Mouse (Mus musculus) liver, embryonic 16.5 days (tissue): ENCODE measurements around the gene Rngtt. TPM values are rescaled to one million over a fixed set of nuclear protein-coding genes. Genes with fewer than 3 reads are reported as not detected.
"Not testable (repeated sequence)": the region's sequence is repeated elsewhere in the genome, so short reads cannot be mapped to it uniquely, and the experiment has no call there.

Source experiments
- ATAC-seq: fragments of 200-750 bp; cut with Nextera tagmentation; 2 replicates; pipeline ENCODE4 v1.8.0; 2017; ENCODE audit warnings: low read depth, mild to moderate bottlenecking, moderate number of reproducible peaks, moderate library complexity
- H3K27ac ChIP-seq: fragments of 300-500 bp; sonication (generic); 2 replicates; pipeline ENCODE4 v1.5.1; 2014; ENCODE audit warnings: mild to moderate bottlenecking, low read length
- H3K27me3 ChIP-seq: fragments of 300-500 bp; sonication (generic); 2 replicates; pipeline ENCODE4 v1.6.1; 2014; ENCODE audit warnings: low read depth, low read length, mixed read lengths; ENCODE audit not compliant: control insufficient read depth, insufficient read depth
- H3K36me3 ChIP-seq: fragments of 300-500 bp; sonication (generic); 2 replicates; pipeline ENCODE4 v1.6.1; 2014; ENCODE audit warnings: mild to moderate bottlenecking; ENCODE audit not compliant: control insufficient read depth, insufficient read depth
- H3K4me1 ChIP-seq: fragments of 300-500 bp; sonication (generic); 2 replicates; pipeline ENCODE4 v1.6.1; 2014; ENCODE audit warnings: low read depth, low read length, mixed read lengths; ENCODE audit not compliant: control insufficient read depth
- H3K4me2 ChIP-seq: fragments of 300-500 bp; sonication (generic); 2 replicates; pipeline ENCODE4 v1.6.1; 2014; ENCODE audit warnings: low read depth, low read length, mixed read lengths
- H3K4me3 ChIP-seq: fragments of 300-500 bp; sonication (generic); 2 replicates; pipeline ENCODE4 v1.5.1; 2014; ENCODE audit warnings: low read depth, mild to moderate bottlenecking, low read length
- H3K9ac ChIP-seq: fragments of 300-500 bp; sonication (generic); 2 replicates; pipeline ENCODE4 v1.6.1; 2014; ENCODE audit warnings: low read depth, low read length
- H3K9me3 ChIP-seq: fragments of 300-500 bp; sonication (generic); replicated peaks from 2 replicates; pipeline ENCODE4 v1.6.1; 2016; ENCODE audit warnings: low read length; ENCODE audit not compliant: control insufficient read depth
- WGBS: fragments of 180-500 bp; shearing (Covaris S2); extraction: QIAGEN DNeasy Blood & Tissue Kit; methylation state at CpG from one replicate; pipeline ENCODE4 v1.1.7; 2014; ENCODE audit not compliant: insufficient replicate concordance; 5-methylcytosine and 5-hydroxymethylcytosine counted together
- polyA plus RNA-seq: library from polyadenylated mRNA; unstranded; fragments of >200 nt; fragmentation: Nextera tagmentation; extraction: Ambion mirVana; gene quantifications from 2 replicates; pipeline ENCODE4 v1.2.1, GENCODE M21; 2015

Gene Rngtt
- polyA plus RNA-seq, 1 experiment from 2014 or later, result 13.3 TPM

GRCm38 (mm10) chr4:33450356-33450755 lies 140.2 kb downstream of the Rngtt start:
- not testable (repeated sequence) for H3K36me3 ChIP-seq, H3K9ac ChIP-seq, H3K27me3 ChIP-seq, H3K27ac ChIP-seq, H3K4me1 ChIP-seq, H3K4me3 ChIP-seq, H3K4me2 ChIP-seq, H3K9me3 ChIP-seq
- WGBS, result 53% methylated on average over 8 of the region's 8 CpGs
- ATAC-seq, result peak; percentile 95

- Histone ChIP-seq H3K36me3 (no peaks in the 10 kb centered on the region), H3K4me2 (no peak overlapping the region), H3K9me3 (no peaks in the 10 kb centered on the region), H3K4me1 (peaks cover under 1% of the 10 kb centered on the region), H3K9ac (no peak overlapping the region), H3K27me3 (no peaks in the 10 kb centered on the region), H3K4me3 (no peak overlapping the region), H3K27ac (no peak overlapping the region)
- 79% methylated on average over 3 of the region's 3 CpGs for WGBS
- no peak for ATAC-seq
Observed at GRCm38 (mm10) chr4:33459851-33460250, 149.7 kb downstream of the Rngtt start.

GRCm38 (mm10) chr4:33464432-33464831 lies 154.3 kb downstream of the Rngtt start:
- Histone ChIP-seq H3K9ac (no peak overlapping the region), H3K4me3 (no peak overlapping the region), H3K36me3 (no peaks in the 10 kb centered on the region), H3K4me1 (peaks cover 35% of the 10 kb centered on the region), H3K27me3 (no peaks in the 10 kb centered on the region), H3K9me3 (no peaks in the 10 kb centered on the region), H3K27ac (no peak overlapping the region), H3K4me2 (no peak overlapping the region)
- WGBS, result 68% methylated on average over 1 of the region's 1 CpGs
- no peak for ATAC-seq

DNA sequence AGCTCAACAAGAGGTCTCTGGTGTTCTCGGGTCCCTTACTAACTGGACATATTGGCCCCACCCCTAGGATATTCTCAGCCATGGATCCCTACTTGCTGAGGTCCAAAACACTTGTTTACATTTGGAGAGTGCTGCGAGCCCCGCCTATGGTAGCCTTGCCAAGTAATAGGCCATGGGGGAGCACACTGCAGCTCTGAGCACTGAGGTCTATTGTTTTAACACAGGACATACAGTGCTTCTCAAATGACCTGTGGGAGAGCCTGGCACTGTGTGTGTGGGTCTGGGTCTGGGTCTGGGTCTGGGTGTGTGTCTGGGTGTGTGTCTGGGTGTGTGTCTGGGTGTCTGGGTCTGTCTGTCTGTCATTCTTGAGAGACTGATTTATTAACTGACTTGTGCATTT lies 155.8 kb downstream of the Rngtt start:
- Histone ChIP-seq H3K27me3 (no peaks in the 10 kb centered on the region), H3K9ac (peak overlapping the region; percentile 60), H3K4me3 (no peak overlapping the region; the same call in 1 of the 2 replicates), H3K4me1 (peaks cover 41% of the 10 kb centered on the region), H3K27ac (peak overlapping the region; percentile 99), H3K36me3 (no peaks in the 10 kb centered on the region), H3K9me3 (no peaks in the 10 kb centered on the region), H3K4me2 (peak overlapping the region; percentile 63)
- ATAC-seq, result peak; percentile 32
- 81% methylated on average over 3 of the region's 3 CpGs for WGBS

- H3K4me2 ChIP-seq, result peak overlapping the region; percentile 63
- no peaks in the 10 kb centered on the region for H3K27me3 ChIP-seq
- WGBS, result 10% methylated on average over 2 of the region's 2 CpGs
- peaks cover 43% of the 10 kb centered on the region for H3K4me1 ChIP-seq
- H3K27ac ChIP-seq, result peak overlapping the region; percentile 99
- peak; percentile 92 for ATAC-seq
- H3K9me3 ChIP-seq, result no peaks in the 10 kb centered on the region
- no peak overlapping the region for H3K4me3 ChIP-seq
- peak overlapping the region; percentile 60 for H3K9ac ChIP-seq
- no peaks in the 10 kb centered on the region for H3K36me3 ChIP-seq
Observed at GRCm38 (mm10) chr4:33466970-33467399, 156.9 kb downstream of the Rngtt start.

DNA sequence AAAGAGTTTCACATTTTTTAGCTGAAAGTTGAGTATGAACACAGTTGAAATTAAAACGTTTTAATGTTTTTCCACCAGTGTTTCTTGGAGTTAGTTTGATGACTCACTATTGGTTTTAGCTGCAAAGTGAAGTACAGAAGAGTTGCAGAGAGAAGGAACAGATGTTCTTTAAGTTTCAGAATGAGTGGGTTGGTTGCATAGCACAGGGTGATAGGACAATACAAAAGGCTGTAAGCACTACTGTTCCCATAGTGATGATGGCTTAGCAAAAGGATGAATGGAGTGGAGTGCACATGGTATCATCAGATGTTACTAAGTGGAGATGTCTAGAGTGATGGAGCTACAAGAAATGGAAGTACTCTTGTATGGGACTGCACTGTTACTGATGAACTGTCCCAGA lies 157.5 kb downstream of the Rngtt start:
- Histone ChIP-seq H3K9ac (no peak overlapping the region), H3K4me2 (no peak overlapping the region), H3K27ac (peak overlapping the region; percentile 86), H3K9me3 (no peaks in the 10 kb centered on the region), H3K4me3 (no peak overlapping the region), H3K36me3 (no peaks in the 10 kb centered on the region), H3K27me3 (no peaks in the 10 kb centered on the region), H3K4me1 (peaks cover 43% of the 10 kb centered on the region)
- 38% methylated on average over 1 of the region's 1 CpGs for WGBS
- ATAC-seq, result no peak

DNA sequence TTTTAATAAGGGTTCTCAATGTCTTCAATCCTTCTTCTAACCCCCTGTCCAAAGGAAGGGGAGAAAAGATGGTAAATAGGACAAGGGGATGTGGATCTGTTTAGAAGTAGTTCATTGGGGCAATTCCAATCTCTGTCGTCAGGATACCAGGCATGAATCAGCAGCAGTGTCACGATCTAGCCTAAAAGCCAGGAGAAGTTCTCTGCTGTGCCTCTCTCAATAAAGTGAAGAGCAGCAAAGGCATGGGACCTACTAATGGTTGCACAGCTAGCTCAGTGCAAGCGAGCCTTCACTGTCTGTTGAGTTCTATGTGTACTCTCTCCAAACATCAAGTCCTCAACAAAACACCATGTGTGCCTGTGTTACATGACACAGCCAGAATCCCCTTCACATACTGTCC lies 158.0 kb downstream of the Rngtt start:
- no peak overlapping the region for H3K4me3 ChIP-seq
- no peaks in the 10 kb centered on the region for H3K9me3 ChIP-seq
- no peak overlapping the region for H3K4me2 ChIP-seq
- H3K4me1 ChIP-seq, result peaks cover 43% of the 10 kb centered on the region
- peak overlapping the region; percentile 86 for H3K27ac ChIP-seq
- no peaks in the 10 kb centered on the region for H3K36me3 ChIP-seq
- no peaks in the 10 kb centered on the region for H3K27me3 ChIP-seq
- no peak overlapping the region for H3K9ac ChIP-seq
- no peak for ATAC-seq
- 82% methylated on average over 3 of the region's 3 CpGs for WGBS

GRCm38 (mm10) chr4:33470671-33471302 lies 160.7 kb downstream of the Rngtt start:
- 48% methylated on average over 1 of the region's 1 CpGs for WGBS
- Histone ChIP-seq H3K4me2 (peak overlapping the region; percentile 33; the same call in 1 of the 2 replicates), H3K4me3 (no peak overlapping the region), H3K9ac (peak overlapping the region; percentile 36), H3K9me3 (no peaks in the 10 kb centered on the region), H3K27me3 (no peaks in the 10 kb centered on the region), H3K27ac (peak overlapping the region; percentile 90), H3K36me3 (no peaks in the 10 kb centered on the region), H3K4me1 (peaks cover 33% of the 10 kb centered on the region)
- peak; percentile 59 for ATAC-seq

GRCm38 (mm10) chr4:33478011-33478785 lies 168.1 kb downstream of the Rngtt start:
- no peak overlapping the region for H3K27ac ChIP-seq
- H3K4me1 ChIP-seq, result no peaks in the 10 kb centered on the region
- 79% methylated on average over 8 of the region's 8 CpGs for WGBS

More at GRCm38 (mm10) chr4:33478011-33478785, 168.1 kb downstream of the Rngtt start:
- Histone ChIP-seq H3K4me3 (no peak overlapping the region), H3K9ac (no peak overlapping the region), H3K36me3 (no peaks in the 10 kb centered on the region), H3K27me3 (no peaks in the 10 kb centered on the region), H3K9me3 (no peaks in the 10 kb centered on the region), H3K4me2 (no peak overlapping the region)
- no peak for ATAC-seq
